Mouse (Mus musculus) retina, postnatal 1 day (tissue): ENCODE data around the gene Tnip3.

Experiments used
- DNase-seq: peaks from one replicate; pipeline ENCODE4 v3.0.0-alpha.2; 2012

Tnip3 gene

DNA sequence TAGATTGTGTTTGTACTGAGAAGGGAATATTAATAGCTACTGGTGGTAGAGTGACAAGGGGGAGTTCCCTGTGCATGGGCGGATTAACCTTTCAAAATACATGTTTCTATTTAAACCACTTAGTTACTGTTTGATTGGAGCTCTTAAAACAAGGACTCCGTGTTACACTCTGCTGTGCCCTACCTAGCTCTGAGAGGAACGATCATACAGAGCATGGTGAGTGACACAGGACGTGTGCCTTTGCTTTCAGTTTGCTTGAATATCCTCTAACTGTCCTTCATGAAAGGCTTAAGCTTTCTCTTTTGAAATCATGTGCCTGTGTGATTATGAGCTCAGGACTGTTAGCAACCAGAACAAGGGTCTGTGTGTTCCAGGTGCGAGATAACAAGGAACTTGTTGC lies at the start of gene Tnip3:
Gene Tnip3, plus strand, starts transcription at position 122 of the 400 bp plus-strand sequence.
- DNase-seq = no peak

DNA sequence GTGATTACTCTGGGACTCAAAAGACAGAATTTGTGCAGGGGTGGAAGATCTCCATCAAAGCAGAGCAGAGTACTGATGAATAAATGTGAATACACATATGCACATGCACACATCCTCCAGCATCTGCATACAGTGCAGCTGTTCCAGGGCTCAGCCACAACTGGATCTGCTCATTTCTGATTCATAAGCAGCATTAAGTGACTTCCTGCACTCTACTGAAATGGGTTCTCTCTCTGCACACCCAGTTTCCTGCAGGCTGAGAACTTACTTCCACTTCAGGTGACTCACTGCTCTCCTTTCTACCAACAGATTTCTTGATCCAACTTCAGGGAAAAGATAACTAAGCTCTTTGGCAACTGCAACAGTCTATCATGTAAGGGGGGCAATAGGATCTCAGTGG lies 26.3 kb upstream of the Tnip3 start:
- DNase-seq = no peak

DNA sequence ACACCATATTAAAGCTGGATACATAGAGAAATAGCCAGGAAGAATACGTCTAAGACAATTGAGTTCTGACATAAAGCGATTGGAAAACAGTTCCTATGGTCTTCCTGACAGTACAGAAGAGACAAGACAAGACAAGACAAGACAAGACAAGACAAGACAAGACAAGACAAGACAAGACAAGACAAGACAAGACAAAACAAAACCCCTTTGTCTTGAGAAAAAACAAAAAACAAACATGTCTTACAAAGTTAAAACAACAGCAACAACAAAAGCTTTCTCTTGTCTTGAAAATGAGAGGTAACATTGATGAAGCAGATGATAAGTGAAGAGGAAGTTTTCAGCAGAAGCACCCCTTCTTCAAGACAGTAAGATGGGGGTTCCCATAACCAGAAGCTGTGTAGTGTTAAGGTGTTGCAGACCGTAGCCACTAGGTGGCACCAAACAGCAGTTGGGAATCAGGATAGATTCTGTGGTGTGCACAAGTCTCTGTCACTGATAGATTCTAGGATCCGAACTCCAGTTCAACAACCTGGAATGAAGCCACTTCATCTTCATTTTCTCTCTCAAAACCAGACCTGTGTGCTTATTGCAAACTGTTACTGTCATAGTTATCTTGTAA lies 15.0 kb upstream of the Tnip3 start:
- peak; percentile 80 for DNase-seq

DNA sequence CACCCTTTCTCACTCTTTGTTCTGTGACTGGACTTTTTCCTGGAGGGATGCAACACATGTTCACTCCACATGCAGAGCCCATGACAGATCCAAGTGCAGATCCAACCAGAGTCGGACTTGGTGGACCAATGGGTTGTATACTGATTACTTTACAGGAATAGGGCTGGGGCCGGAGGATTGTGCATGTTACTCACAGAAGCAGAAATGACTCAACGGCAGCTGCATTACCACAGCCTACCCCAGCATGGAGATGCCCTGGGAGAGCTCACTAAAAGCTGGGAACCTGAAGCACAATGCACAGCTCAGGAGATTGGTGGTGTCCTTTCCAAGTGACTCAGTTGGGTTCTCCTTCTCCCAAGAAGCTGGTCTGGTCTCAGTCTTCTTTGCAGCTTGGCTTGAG lies 11.3 kb upstream of the Tnip3 start:
- no peak for DNase-seq

DNA sequence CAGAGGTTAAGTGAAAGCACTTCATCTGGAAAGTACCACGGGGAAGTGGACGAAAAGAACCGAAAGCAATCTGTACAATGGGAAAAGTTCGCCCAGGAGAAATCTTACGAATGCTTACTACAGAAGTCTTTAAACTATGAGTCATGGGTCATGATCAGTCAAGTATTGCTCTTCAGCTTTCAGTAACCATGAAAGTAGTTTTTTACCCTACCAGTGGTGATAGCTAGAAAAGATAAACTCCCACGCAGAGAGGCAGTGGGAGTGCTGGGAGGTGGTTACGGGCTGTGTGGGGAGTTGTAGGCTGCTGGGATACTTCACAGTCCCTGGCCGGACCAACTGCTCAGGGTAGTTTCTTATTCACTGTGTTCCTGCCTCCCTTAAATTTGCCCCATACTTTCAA lies 8.4 kb upstream of the Tnip3 start:
- no peak for DNase-seq

DNA sequence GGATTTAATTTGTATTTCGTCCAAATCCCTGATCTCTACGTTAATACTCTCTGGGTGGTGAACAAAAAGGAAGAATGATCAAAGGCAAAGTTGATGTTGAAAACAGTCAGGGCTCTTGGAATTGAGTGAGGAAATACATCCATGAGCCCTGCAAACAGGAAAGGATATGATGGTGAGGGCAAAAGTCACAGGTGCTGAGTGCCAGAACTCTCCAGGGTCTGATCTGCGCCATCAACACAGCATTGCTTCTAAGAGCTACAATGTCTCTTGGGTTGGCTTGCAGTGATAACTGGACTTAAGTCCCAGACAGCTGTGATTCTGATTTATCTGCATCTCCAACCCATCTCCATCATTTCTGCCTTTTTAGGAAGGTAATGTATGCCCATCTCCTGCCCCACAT lies 4.3 kb upstream of the Tnip3 start:
- DNase-seq = no peak

DNA sequence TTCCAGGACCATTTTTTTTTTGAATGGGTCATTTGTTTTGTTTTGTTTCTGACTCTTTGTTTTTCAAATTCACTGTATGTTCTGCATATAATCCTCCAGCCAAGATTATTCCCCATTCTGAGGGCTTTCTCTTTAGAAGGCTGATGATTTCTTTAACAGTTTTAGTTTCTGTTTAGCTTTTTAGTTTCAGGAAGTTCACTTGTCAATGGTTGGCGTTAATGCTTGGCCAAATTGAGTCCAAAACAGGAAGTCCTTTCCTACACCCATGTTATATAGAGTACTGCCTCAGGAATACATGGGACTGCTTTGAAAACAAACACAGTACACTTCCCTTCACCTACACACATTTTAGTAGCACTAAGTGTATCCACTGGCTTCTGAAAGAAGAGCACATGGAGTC lies 2.8 kb downstream of the Tnip3 start:
- DNase-seq = no peak

DNA sequence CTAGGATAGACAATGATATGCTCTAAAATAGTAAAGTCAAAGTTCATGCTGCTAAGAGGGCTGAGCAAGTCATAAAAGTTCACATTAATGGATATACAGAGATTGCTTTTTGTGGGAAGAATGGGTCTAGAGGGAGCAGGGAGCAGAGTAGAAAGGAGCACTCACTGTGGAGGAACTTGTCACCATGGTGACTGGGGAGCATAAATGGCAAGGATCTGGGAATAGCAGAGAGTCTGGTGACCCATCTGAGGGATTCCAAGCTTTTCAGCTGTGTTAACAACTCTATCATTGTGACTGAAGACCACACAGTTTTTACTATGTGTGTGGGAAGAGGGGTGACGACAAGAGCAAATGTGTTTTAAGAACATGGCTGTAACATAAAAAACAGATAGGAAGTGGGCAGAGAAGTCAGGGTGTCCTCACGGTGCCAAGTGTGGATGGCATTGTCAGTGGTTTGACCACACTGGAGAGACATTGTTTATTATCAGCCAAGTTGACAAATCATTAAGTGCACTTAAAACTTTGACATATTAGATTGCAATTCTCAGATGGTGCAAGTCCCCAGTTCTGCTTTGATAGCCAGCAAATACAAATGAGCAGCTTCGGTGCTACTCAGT lies 6.2 kb downstream of the Tnip3 start:
- DNase-seq = no peak

DNA sequence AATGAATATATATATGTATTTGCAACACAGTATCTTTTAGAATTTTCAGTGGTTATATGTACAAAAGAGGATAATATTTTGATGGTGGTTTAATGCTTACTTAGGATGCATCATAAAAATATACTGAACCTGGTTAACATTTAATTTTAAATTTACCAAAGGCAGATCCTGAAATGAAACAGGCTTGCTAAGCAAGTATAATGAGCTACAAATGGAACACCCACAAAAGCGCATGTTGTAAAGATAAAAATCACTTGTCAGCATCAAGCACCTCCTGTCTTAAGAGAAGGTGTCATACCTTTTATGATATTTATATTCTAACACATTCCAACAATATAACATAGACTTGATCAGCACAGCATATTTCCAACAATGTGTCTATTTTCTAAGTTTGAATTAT lies 8.6 kb downstream of the Tnip3 start:
- DNase-seq = no peak

DNA sequence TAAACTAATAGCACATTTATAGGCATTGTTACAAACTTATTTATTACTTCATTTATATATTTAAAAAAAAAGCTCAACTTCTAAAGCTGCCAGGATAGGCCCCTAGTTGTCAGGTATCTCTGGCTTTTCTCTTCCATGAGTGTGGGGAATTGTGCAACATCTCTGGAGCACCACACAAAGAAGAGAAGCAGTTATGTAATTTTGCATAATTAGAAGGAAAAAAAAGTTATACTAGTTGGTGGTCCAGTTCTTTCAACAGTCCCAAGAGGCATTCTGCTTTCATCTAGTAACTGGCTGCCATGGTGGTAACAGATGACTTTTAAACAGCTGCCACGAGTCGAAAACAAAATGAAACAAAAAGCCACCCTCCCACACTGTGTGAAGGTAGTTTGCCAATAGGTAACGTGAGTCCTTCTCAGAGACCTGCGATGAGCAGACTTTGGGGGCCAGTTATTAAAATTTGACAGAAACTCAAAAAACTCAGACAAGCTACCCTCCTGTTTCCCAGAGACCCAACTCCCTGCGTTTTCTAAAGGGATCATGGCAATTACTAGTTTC lies 12.3 kb downstream of the Tnip3 start:
- no peak for DNase-seq

DNA sequence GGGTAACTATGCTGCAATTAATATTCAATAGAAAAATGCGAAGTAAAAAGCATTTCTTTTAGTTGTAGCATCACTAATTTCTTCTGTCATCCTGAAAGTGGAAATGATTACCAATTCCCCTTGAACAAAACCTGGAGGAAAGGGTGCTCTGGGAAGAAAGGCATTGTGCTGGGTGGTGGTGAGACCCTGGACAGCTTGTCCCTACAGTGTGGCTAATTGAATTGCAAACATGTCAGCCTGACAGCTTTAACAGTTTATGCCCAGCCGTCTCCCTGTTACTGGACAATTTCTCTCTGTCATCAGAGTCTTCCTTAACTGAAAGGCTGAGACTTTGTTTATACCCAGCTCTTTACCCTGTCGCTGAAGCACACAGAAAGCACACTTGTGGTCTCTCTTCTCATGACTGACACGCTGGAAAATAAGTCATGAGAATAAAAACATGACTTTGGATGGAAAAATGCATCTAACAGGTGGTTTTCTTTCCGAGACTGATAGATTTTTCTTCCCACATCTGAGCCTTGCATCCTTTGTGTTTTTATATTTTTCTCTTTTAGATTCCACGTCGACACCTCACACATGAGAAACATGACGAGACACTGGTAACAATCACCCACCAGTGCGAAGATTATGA lies 13.0 kb downstream of the Tnip3 start:
- DNase-seq = no peak

DNA sequence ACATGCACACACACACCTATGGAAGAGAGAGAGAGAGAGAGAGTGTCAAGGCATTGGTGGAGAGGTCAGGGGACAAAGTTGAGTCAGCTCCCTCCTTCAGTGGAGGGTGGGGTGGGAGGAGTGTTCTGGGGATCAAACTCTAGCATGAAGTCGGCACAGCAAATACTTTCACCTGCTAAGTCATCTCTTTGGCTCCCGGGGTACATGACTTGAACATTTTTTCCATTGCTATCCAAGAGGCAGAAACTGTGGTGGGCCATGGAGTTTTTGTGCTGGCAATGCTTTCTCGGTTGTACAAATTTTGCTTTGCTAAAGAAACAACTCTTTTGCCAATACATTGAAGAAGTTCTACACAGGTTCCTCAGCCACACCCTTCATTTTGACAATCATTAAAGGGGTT lies 13.8 kb downstream of the Tnip3 start:
- DNase-seq = no peak

DNA sequence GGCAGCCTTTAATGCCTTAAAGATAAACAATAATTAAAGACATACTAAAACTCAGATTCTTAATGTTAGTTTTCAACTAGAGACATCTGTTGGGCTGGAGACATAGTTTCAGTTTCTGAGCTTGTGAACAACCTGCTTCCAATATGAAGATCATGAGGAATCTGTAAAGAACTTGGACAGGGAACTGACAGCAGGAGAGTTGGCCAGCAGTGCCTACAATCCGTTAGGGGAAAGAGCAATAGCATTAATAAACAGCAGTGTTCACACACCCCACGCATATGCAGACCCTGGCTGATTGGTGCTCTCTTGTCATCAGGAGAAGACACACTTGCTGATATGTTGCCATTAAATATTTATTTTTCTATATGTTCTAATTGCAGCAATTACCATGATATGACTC lies 15.0 kb downstream of the Tnip3 start:
- no peak for DNase-seq

DNA sequence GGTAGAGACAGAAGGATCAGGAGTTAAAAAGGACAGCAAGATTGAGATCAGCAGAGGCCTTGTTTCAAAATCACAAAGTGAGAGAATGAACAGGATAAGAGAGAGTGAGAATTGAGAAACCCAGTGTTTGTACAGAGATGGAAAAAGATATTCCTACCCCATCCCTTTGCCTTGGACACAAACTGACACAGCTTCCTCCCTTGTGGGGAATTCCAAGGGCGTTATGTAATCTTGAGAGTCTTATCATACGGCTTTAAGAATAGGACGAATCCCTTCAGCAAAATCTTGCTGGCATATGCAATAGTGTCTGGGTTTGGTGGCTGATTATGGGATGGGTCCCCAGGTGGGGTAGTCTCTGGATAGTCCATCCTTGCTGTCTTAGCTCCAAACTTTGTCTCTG lies 16.0 kb downstream of the Tnip3 start:
- no peak for DNase-seq

DNA sequence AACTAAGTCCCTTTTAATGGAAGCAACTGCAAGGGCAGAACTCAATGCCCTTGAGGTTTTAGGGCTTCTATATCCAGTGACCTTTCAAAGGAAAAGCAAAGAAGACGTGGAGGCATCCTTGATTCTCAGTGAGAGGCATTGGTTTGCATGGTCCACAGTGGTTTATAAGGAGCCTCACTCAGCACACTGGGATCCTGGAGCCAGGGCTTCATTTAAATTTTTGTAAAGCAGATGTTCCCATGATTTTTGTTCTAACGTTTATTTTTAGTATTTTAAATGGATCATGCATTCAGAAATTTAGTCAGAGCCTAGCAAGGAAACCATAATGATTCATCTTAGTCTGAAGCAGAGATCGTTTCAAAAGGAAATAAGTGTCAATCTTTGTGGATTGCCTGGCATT lies 17.3 kb downstream of the Tnip3 start:
- DNase-seq = no peak

DNA sequence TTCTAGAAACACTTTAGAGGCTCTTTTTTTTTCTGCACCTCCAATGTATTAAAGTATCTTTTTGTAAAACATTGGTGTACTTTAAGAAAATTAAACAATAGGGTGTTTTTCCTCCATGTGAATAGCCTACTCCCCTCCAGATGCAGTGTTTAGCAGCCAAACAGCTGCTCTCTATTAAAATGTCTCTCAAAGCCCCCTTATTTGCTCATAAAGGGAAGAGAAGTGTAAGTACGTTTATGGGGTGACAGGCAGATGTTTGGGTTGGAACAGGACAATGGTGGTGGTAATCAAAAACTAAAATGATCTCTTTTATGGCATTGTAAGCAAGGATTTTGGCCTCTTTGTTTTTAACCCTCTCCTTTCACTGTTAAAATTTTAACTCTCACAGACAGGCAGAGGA lies 17.8 kb downstream of the Tnip3 start:
- DNase-seq = no peak

DNA sequence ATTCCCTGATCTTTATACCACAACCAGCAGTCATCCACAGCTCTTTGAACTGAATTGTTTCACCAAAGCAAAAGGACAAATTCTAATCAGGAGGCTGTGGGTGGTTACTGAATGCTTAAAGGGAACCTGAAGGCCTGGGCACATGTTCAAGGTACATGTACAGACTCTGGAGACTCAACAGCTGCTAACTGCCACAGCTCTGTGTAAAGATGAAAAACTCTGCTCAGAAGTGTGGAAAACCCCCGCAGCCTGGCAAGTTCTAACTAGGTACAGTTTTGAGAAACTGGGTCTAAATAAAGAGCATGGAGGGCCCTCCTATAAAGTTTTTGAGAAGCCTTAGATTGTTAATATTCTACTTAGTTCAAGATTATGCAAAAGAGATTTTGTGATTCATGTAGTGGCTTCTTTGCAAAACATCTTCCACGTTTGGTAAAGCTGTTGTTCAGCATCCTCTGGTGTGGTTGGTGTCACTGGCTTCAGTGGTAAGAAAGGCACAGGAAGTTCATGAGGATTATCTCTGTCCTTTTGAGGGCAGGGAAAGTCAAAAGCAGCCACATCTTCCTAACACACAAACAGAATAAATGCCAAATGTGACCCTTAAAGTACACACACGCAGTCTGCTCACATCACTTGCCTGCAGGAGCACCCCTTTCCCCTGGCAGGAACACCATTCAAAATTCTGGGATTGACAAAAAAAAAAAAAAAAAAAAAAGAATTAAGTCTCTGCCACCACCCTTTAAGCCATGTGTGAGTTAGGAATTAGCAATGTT lies 39.0 kb downstream of the Tnip3 start:
- no peak for DNase-seq

DNA sequence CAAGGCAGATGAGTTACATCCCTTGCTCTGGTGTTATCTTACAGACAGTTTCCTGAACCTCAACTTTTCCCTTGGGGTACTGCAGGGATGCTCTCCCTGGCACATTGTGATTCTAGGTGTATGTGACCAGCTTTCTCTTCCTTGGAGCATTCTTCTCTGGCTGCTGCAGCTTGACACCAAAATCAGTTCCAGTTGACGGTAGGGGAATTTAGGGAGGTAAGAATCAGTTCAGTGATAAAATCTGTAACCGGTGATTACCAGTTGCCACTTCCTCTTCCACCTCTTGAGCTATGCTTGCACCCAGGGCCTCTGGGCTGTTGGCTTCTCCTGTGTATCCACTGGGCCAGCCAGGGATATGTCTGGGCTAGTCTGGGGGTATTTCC lies 39.5 kb downstream of the Tnip3 start:
- no peak for DNase-seq

DNA sequence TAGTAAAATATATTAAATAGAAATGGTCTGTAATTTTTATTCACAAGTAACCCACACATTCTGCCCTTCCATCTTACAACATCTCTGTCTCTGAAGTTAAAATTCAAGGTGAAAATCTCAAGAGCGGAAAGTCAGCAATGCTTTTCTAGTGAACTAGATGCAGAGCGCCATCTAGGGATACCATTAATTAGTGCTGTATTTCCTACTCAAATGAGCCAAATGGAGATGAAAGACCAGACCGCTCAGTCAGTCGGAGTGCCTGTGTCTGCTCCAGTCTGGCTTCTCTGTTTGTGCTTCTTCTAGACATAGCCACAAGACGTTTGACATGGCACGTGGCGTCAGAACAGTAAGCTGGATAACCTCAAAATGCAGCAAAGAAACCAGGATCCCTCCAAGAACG lies 44.6 kb downstream of the Tnip3 start:
- peak; percentile 64 for DNase-seq

DNA sequence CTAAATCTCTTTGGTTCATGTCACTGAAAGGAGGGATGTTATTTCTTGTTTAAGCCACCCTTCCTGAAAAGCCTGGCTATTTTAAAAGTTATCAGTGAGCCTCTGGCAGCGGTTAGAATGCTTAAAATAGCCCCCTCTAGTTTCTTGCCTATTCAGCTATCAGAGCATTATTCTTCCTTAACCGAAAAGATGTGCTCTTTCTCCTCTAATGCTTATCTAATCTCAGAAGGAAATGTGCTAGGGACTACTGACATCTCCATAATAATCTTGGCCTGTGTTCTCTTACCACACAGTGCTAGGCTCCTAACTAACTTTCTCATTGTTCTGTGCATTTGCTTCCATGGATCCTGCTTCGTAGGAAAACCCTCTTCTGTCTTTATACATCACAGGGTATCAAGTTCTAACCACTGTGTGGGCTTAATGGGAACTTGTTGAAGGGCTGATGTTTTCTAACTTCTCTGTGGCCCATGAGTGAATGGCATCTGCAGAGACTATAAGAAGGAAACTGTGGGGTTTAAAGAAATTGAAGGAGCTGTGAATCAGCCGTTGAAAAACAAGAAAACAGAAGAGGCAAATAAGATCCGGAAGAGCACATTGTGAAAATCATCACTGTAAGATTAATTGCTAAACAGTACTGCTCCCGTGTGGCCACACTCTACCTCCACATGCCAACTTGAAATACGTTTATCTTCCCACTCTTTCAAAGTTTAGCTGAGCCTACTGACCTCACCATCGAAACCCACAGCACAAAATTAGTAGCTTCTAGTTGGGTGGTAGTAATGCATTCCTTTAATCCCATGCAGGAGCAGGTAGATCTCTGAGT lies 53.2 kb downstream of the Tnip3 start:
- no peak for DNase-seq

DNA sequence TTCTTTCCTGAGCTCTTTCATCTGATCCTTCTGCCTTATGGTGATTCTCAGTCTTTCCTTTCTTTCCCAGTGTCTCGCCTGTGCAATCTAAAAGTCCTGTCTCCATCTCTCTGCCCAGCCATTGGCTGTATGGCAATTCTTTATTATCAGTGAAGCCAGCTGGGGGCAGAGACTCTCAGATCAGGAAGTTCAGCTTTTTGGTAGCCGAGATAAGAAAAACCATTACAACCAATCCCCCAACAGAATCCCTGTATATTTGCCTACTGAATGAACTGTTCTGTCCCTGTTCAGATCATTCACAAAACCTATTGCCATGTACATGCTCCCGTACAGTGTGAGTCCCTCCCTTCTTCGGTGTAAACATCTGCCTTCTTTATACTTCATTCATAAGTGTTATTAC lies 57.9 kb downstream of the Tnip3 start:
- no peak for DNase-seq

DNA sequence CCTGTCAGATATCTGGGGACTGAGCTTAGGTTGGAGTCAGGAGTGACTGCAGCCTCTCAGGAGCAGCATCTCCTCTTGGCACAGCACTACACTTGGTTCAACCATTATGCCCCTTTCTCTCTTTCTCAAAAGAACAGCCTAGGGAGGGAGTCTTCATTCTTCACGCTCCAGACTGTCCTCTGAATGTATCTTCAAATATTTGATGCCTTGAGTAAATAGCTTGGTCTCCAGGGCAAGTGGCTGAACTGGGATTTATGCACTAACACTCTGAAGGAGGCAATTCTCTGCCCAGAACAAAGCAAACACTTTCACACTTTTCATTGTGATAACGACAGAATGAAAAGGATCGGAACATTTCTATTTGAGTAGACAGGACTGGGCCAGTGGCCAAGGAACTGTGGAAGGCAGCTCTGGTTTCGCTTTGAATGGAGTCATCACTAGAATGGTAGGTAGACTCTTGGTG lies 59.8 kb downstream of the Tnip3 start:
- no peak for DNase-seq
